Comparison of ENCODE assay signal across 24 mouse cellular contexts in the genomic region with DNA sequence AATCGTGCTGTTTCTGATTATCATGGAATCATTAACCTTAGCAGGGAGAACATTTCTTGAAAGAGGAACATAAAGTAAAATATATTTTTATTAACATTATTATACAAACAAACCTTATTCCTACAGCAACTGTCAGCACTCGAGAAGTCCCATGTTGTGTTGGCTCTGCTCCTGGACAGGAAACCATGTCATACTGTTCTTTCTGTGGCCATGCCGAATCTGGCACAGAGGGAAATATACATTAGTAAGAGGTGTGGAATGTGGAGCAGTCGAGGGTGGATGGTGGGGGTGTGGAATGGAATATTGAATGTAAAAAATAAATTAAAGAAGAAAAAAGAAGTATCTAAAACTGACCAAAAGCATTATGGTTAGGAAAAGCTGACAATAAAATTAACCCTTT.
DNase-seq lines count a peak whose midpoint lies in the region; ATAC-seq and TF ChIP-seq lines count a peak whose summit lies in the region.
"Had no signal": no experiment of that assay in that cellular context is flagged by ENCODE, and none has a peak within 500 bp of the region (broad histone marks: within the 10 kb centered on the region; RNA-seq: fewer than 3 reads in every experiment).

No protein-coding gene starts in this region.

- no peak for TF ChIP-seq CTCF in kidney, postnatal 0 days (IDR thresholded peaks at IDR 0.05; ENCODE audit: low read depth)

- no peaks in the 10 kb centered on the region for H3K27me3 ChIP-seq in kidney, postnatal 0 days (ENCODE audit: insufficient read depth, low read length)
- no peaks in the 10 kb centered on the region for H3K27me3 ChIP-seq in kidney, embryonic 15.5 days
- H3K27me3 ChIP-seq: CH12.LX; embryonic facial prominence, embryonic 13.5 days; embryonic facial prominence, embryonic 15.5 days; forebrain, embryonic 13.5 days; forebrain, embryonic 15.5 days had no signal

- no peaks in the 10 kb centered on the region for H3K4me1 ChIP-seq in kidney, postnatal 0 days (replicated peaks; ENCODE audit: insufficient read depth, low read length)
- no peaks in the 10 kb centered on the region for H3K4me1 ChIP-seq in kidney, embryonic 15.5 days
- H3K4me1 ChIP-seq: embryonic facial prominence, embryonic 15.5 days; forebrain, embryonic 13.5 days; forebrain, embryonic 15.5 days had no signal

- WGBS in kidney, postnatal 0 days = 63% methylated on average over 4 of the region's 4 CpGs
- 71% methylated on average over 4 of the region's 4 CpGs for WGBS in kidney, embryonic 15.5 days

- no peaks in the 10 kb centered on the region for H3K9me3 ChIP-seq in kidney, postnatal 0 days (replicated peaks; ENCODE audit: low read length)
- peaks cover 9% of the 10 kb centered on the region; the same call in 1 of the 2 replicates for H3K9me3 ChIP-seq in kidney, embryonic 15.5 days (replicated peaks)
- H3K9me3 ChIP-seq: forebrain, embryonic 13.5 days had no signal

- no peak overlapping the region for H3K4me2 ChIP-seq in kidney, postnatal 0 days (ENCODE audit: low read length)
- H3K4me2 ChIP-seq in kidney, embryonic 15.5 days = no peak overlapping the region
- H3K4me2 ChIP-seq: embryonic facial prominence, embryonic 13.5 days; embryonic facial prominence, embryonic 15.5 days; forebrain, embryonic 13.5 days; forebrain, embryonic 15.5 days had no signal

- no peak overlapping the region for H3K27ac ChIP-seq in kidney, postnatal 0 days
- H3K27ac ChIP-seq in kidney, embryonic 15.5 days = no peak overlapping the region
- H3K27ac ChIP-seq: embryonic facial prominence, embryonic 13.5 days; embryonic facial prominence, embryonic 15.5 days; forebrain, embryonic 13.5 days; forebrain, embryonic 15.5 days had no signal

- no peak for ATAC-seq in kidney, postnatal 0 days (replicated peaks; ENCODE audit: low FRiP score, low read depth)
- ATAC-seq in kidney, embryonic 15.5 days (replicated peaks; ENCODE audit: low FRiP score) = no peak
- ATAC-seq: CD4-positive, CD25-positive, alpha-beta regulatory T cell, adult 4 months; forebrain, embryonic 13.5 days; forebrain, embryonic 15.5 days; forebrain, postnatal 0 days had no signal

- H3K4me3 ChIP-seq in kidney, postnatal 0 days (replicated peaks; ENCODE audit: low read depth, low read length) = no peak overlapping the region
- H3K4me3 ChIP-seq in kidney, embryonic 15.5 days (replicated peaks) = no peak overlapping the region
- H3K4me3 ChIP-seq: embryonic facial prominence, embryonic 13.5 days; embryonic facial prominence, embryonic 15.5 days; forebrain, embryonic 13.5 days; forebrain, embryonic 15.5 days had no signal

- no peak overlapping the region for H3K9ac ChIP-seq in kidney, postnatal 0 days (ENCODE audit: low read depth, low read length)
- H3K9ac ChIP-seq in kidney, embryonic 15.5 days = no peak overlapping the region
- H3K9ac ChIP-seq: embryonic facial prominence, embryonic 13.5 days; embryonic facial prominence, embryonic 15.5 days; forebrain, embryonic 13.5 days; forebrain, embryonic 15.5 days; forebrain, postnatal 0 days had no signal

- DNase-seq in kidney, postnatal 0 days (ENCODE audit: low spot score) = peak; percentile 1
- DNase-seq in NIH3T3 (ENCODE audit: low read depth) = peak; percentile 23
- DNase-seq in spleen, postnatal 10 days (ENCODE audit: low spot score in 2 of 2) = no peak
- DNase-seq in thymus, postnatal 10 days (ENCODE audit: low spot score in 2 of 2) = no peak
- DNase-seq: adrenal gland, adult 2 months; adrenal gland, postnatal 10 days; adrenal gland, postnatal 25 days; B cell, adult 2 months; cerebellum, adult 11 months; cerebellum, adult 18-20 months; cerebellum, adult 8-10 months; cerebellum, adult 9-11 months; cerebellum, postnatal 14 days; cerebellum, postnatal 36 days; embryo, embryonic 11 days; forebrain, postnatal 0 days had no signal

- no peaks in the 10 kb centered on the region for H3K36me3 ChIP-seq in kidney, postnatal 0 days (ENCODE audit: insufficient read depth, low read length)
- H3K36me3 ChIP-seq in kidney, embryonic 15.5 days = no peaks in the 10 kb centered on the region
- H3K36me3 ChIP-seq: embryonic facial prominence, embryonic 13.5 days; embryonic facial prominence, embryonic 15.5 days; forebrain, embryonic 15.5 days; G1E had no signal

Comparison
In these comparisons a context has a peak if more than half of its experiments do, and no peak if none do; other contexts are left out.
1. DNase-seq: peak in kidney, postnatal 0 days (single experiment) and NIH3T3 (single experiment); none in spleen, postnatal 10 days (0 of 2) and thymus, postnatal 10 days (0 of 2).